Mouse (Mus musculus): Measurements from ENCODE around the gene Dscam.

DNA sequence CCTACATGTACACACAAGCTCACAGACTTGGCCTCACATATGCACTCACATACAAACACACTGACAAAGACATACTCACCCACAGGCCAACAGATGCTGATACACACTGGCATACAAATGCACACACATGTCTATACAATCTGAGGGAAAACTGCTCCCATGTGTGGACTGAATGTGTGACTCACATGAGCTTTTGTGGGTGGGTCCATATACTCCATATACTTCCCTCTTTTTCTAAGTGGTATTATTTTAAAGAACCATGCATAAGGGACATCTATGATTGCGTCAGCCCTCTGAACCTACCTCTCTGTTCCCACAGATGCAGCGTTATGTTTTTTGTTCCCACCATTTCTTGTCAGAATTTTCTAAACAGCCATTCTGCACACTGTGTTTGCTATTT lies 453.9 kb downstream of the Dscam start:
- TF ChIP-seq CTCF (IDR thresholded peaks at IDR 0.05; ENCODE audit: low read depth, low read length) (no peak), POLR2A (IDR thresholded peaks at IDR 0.05; ENCODE audit: insufficient read depth, low read length) (no peak)
